Mouse (Mus musculus): Measurements from ENCODE around the gene Bean1.

DNA sequence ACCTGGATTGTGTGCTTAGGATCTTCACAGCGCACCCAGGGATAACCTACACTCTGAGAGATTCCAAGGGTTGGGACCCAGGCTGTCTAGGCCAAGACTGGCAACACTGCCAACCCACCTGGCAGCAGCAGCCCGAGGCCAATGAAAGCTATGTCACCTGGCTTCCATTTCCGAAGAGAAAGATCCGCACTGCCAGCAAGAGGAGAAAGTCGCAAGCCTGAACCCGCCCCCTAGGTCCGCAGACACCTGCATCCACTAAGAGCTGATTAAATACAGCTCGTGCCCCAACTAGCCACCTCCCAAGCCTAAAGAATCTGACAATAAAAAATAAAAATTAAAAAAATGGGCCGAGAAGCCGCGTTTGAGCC, 77.7 kb downstream of the Bean1 start:
- TF ChIP-seq CTCF (conservative IDR thresholded peaks at IDR 0.05; ENCODE audit: insufficient read depth, insufficient read length, low read depth, low read length) (no peak), POLR2A (IDR thresholded peaks at IDR 0.05; ENCODE audit: low read depth, low read length) (no peak)

Data from kidney, adult 2 months (tissue).